Mouse (Mus musculus): ENCODE data around the gene Myo16. TPM values are rescaled to one million over a fixed set of nuclear protein-coding genes. Genes with fewer than 3 reads are reported as not detected.

The Myo16 gene
- polyA plus RNA-seq, 2 experiments, result 0.01 to 0.03 TPM

DNA sequence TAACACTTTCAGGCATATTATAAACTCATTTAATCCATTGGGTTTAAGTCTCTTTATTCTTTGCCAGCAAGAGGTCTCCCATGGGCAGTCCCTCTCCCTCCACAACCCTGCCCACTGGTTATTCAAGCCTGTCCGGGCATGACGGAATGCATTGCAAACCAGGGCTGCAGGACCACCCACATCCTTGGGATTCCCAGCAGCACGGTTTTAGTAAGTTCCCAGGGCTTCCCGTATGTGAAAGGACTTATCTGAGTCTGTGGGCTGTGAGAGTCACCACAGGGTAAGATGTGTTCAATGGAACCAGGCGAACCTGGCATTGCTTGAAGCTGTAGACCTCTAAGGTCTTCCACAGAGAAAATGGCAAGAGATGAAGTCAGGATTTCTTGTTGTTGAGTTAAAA, 471.6 kb downstream of the Myo16 start:
- Histone ChIP-seq H3K9me3 (ENCODE audit: control insufficient read depth, low read length) (no peaks in the 10 kb centered on the region), H3K27me3 (ENCODE audit: control insufficient read depth, insufficient read depth, low read length) (no peaks in the 10 kb centered on the region), H3K27ac (no peak overlapping the region), H3K4me1 (replicated peaks; ENCODE audit: control insufficient read depth in 2 of 2, insufficient read depth in 2 of 2, low read length in 1 of 2) (no peaks in the 10 kb centered on the region; a peak in 1 of 4 replicates), H3K4me2 (ENCODE audit: low read depth) (no peak overlapping the region), H3K4me3 (ENCODE audit: insufficient read depth in 1 of 2, low read depth in 2 of 2, low read length in 2 of 2) (no peak overlapping the region), H3K9ac (replicated peaks) (no peak overlapping the region), H3K36me3 (replicated peaks; ENCODE audit: control insufficient read depth, insufficient read depth, low read depth) (no peaks in the 10 kb centered on the region)
- no peak for DNase-seq (ENCODE audit: low read depth in 3 of 3, low spot score in 3 of 3)
- 56% methylated on average over 5 of the region's 5 CpGs for WGBS (ENCODE audit: insufficient replicate concordance)
- no peak for ATAC-seq (ENCODE audit: insufficient read depth)
- TF ChIP-seq CTCF (IDR thresholded peaks at IDR 0.05; ENCODE audit: low read depth) (no peak), EP300 (IDR thresholded peaks at IDR 0.05; ENCODE audit: low read depth) (no peak)

DNA sequence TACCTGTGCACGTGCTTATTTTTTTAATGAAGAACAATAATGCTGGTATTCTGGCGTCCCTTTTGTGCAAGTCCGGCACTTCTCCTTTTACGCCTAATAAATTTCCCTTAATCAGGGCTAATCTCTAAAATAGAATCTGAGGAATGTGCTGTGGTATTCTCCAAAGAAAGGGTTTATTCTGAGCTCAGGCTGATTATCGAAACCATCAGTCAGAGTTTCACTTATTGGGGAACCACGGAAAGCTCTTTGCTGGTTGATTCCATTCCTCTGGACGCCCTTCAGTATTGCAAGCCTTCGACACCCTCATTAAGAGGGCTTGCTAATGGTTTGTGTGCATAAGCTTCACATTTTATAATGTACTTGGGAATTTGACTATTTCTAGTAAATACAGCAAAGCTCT, 475.0 kb downstream of the Myo16 start:
- H3K27ac ChIP-seq, result no peak overlapping the region
- no peaks in the 10 kb centered on the region for H3K36me3 ChIP-seq (replicated peaks; ENCODE audit: control insufficient read depth, insufficient read depth, low read depth)
- peaks cover 0 to 3% of the 10 kb centered on the region in 2 experiments; a peak in 1 of 4 replicates for H3K4me1 ChIP-seq (replicated peaks; ENCODE audit: control insufficient read depth in 2 of 2, insufficient read depth in 2 of 2, low read length in 1 of 2)
- H3K27me3 ChIP-seq (ENCODE audit: control insufficient read depth, insufficient read depth, low read length), result no peaks in the 10 kb centered on the region
- no peaks in the 10 kb centered on the region for H3K9me3 ChIP-seq (ENCODE audit: control insufficient read depth, low read length)
- 58% methylated on average over 8 of the region's 8 CpGs for WGBS (ENCODE audit: insufficient replicate concordance)
- no peak overlapping the region for H3K4me2 ChIP-seq (ENCODE audit: low read depth)
- TF ChIP-seq EP300 (IDR thresholded peaks at IDR 0.05; ENCODE audit: low read depth) (no peak), CTCF (IDR thresholded peaks at IDR 0.05; ENCODE audit: low read depth) (no peak)
- no peak overlapping the region for H3K9ac ChIP-seq (replicated peaks)
- H3K4me3 ChIP-seq (ENCODE audit: insufficient read depth in 1 of 2, low read depth in 2 of 2, low read length in 2 of 2), result no peak overlapping the region
- DNase-seq (ENCODE audit: low read depth in 3 of 3, low spot score in 3 of 3) (no peak), ATAC-seq (ENCODE audit: insufficient read depth) (no peak)

DNA sequence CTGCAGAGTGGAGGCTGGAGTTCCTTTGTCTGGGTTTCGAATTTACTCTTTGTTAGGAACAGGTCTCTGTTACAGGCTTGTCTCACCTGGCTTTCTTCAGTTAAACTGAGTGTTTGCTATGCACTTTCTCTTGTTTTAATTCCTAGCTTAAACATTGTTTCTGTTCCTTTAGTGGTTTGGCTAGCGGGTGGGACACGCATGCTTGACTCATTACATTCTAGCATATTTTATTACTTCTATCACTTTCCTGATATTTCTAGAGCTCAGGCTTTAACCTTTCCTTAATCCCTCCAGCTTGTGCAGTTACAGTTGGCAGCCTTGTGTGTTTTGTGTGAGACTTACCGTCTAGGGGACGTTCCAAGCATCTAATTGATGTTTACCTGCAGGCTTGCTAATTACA, 476.2 kb downstream of the Myo16 start:
- H3K9me3 ChIP-seq (ENCODE audit: control insufficient read depth, low read length), result no peaks in the 10 kb centered on the region

DNA sequence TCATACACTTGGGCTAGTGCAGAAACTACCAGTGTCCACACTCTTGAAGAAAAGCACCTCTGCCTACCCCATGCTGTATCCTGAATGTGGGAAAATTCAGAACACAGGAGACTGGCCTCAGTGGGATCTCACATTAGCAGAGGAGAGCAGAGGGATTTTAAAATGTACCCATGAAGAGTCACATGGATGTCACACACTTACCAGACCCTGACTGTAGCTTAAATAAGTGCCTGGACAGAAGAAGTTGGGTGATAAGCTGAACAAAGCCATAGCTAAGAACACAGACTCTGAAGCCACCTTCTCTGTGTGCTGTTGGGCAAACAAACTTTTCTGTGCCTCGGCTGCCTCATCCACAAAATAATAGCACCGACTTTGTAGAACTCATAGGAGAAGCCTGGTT, 477.3 kb downstream of the Myo16 start:
- Histone ChIP-seq H3K9me3 (ENCODE audit: control insufficient read depth, low read length) (no peaks in the 10 kb centered on the region), H3K27ac (no peak overlapping the region), H3K36me3 (replicated peaks; ENCODE audit: control insufficient read depth, insufficient read depth, low read depth) (no peaks in the 10 kb centered on the region), H3K4me1 (replicated peaks; ENCODE audit: control insufficient read depth in 2 of 2, insufficient read depth in 2 of 2, low read length in 1 of 2) (peaks cover 0 to 3% of the 10 kb centered on the region in 2 experiments; a peak in 1 of 4 replicates), H3K4me3 (ENCODE audit: insufficient read depth in 1 of 2, low read depth in 2 of 2, low read length in 2 of 2) (no peak overlapping the region), H3K4me2 (ENCODE audit: low read depth) (no peak overlapping the region), H3K27me3 (ENCODE audit: control insufficient read depth, insufficient read depth, low read length) (no peaks in the 10 kb centered on the region), H3K9ac (replicated peaks) (no peak overlapping the region)
- DNase-seq (ENCODE audit: low read depth in 3 of 3, low spot score in 3 of 3) (no peak), ATAC-seq (ENCODE audit: insufficient read depth) (no peak)
- TF ChIP-seq EP300 (IDR thresholded peaks at IDR 0.05; ENCODE audit: low read depth) (no peak), CTCF (IDR thresholded peaks at IDR 0.05; ENCODE audit: low read depth) (no peak)
- 61% methylated on average over 2 of the region's 2 CpGs for WGBS (ENCODE audit: insufficient replicate concordance)

More for the DNA sequence above, 476.2 kb downstream of the Myo16 start:
- no peak for ATAC-seq (ENCODE audit: insufficient read depth)
- TF ChIP-seq EP300 (IDR thresholded peaks at IDR 0.05; ENCODE audit: low read depth) (no peak), CTCF (IDR thresholded peaks at IDR 0.05; ENCODE audit: low read depth) (no peak)
- H3K27me3 ChIP-seq (ENCODE audit: control insufficient read depth, insufficient read depth, low read length), result no peaks in the 10 kb centered on the region
- H3K36me3 ChIP-seq (replicated peaks; ENCODE audit: control insufficient read depth, insufficient read depth, low read depth), result no peaks in the 10 kb centered on the region
- no peak overlapping the region for H3K4me2 ChIP-seq (ENCODE audit: low read depth)
- 56% methylated on average over 5 of the region's 5 CpGs for WGBS (ENCODE audit: insufficient replicate concordance)
- no peak for DNase-seq (ENCODE audit: low read depth in 3 of 3, low spot score in 3 of 3)
- no peak overlapping the region for H3K27ac ChIP-seq
- H3K4me1 ChIP-seq (replicated peaks; ENCODE audit: control insufficient read depth in 2 of 2, insufficient read depth in 2 of 2, low read length in 1 of 2), result peaks cover 0 to 3% of the 10 kb centered on the region in 2 experiments; a peak in 1 of 4 replicates
- no peak overlapping the region for H3K4me3 ChIP-seq (ENCODE audit: insufficient read depth in 1 of 2, low read depth in 2 of 2, low read length in 2 of 2)
- no peak overlapping the region for H3K9ac ChIP-seq (replicated peaks)

DNA sequence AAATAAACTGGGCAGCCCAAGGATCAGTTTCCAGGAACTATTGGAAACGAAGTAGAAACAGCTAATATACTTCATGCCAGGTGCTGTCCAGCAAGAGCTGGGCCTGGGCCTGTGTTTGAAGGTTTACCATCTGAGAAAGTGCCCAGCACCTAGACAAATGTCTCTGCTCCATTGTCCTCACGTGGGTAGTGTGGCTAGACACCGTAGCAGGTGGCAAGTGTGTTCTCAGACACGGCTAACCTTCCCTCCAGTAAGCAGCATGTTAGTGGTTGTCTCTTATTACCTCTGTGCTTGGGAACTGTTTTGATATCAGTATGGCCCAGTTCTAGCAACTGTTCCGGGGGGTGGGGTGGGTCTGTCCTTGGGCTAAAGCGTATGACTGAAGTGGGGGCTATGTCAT, 478.9 kb downstream of the Myo16 start:
- Histone ChIP-seq H3K4me3 (ENCODE audit: insufficient read depth in 1 of 2, low read depth in 2 of 2, low read length in 2 of 2) (no peak overlapping the region), H3K9me3 (ENCODE audit: control insufficient read depth, low read length) (no peaks in the 10 kb centered on the region), H3K27me3 (ENCODE audit: control insufficient read depth, insufficient read depth, low read length) (no peaks in the 10 kb centered on the region), H3K4me2 (ENCODE audit: low read depth) (no peak overlapping the region), H3K9ac (replicated peaks) (no peak overlapping the region), H3K4me1 (replicated peaks; ENCODE audit: control insufficient read depth in 2 of 2, insufficient read depth in 2 of 2, low read length in 1 of 2) (0 out of 4 replicates have a peak, but pooled peaks cover 0 to 3% of the 10 kb centered on the region in 2 experiments), H3K27ac (no peak overlapping the region), H3K36me3 (replicated peaks; ENCODE audit: control insufficient read depth, insufficient read depth, low read depth) (no peaks in the 10 kb centered on the region)
- 50% methylated on average over 6 of the region's 6 CpGs for WGBS (ENCODE audit: insufficient replicate concordance)
- DNase-seq (ENCODE audit: low read depth in 3 of 3, low spot score in 3 of 3), result no peak
- no peak for ATAC-seq (ENCODE audit: insufficient read depth)
- no peak for TF ChIP-seq CTCF (IDR thresholded peaks at IDR 0.05; ENCODE audit: low read depth)
- no peak for TF ChIP-seq EP300 (IDR thresholded peaks at IDR 0.05; ENCODE audit: low read depth)
